In genomic region chr10:125388481-125388875, GRCm38 (mm10) we compare ENCODE assay signal across 8 mouse cellular contexts. TPM values are rescaled to one million over a fixed set of nuclear protein-coding genes. Genes with fewer than 3 reads are reported as not detected.
A peak's percentile ranks its signal among the peaks of the same experiment; 100 is the strongest.
DNase-seq lines count a peak whose midpoint lies in the region; ATAC-seq and TF ChIP-seq lines count a peak whose summit lies in the region.

No protein-coding gene starts in this region.

- TF ChIP-seq POLR2A in cortical plate, adult 2 months (IDR thresholded peaks at IDR 0.05; ENCODE audit: extremely low read depth, insufficient read depth, low read length), result no peak

- 19% methylated on average over 7 of the region's 7 CpGs for WGBS in neural tube, embryonic 11.5 days
- 32% methylated on average over 7 of the region's 7 CpGs for WGBS in heart, postnatal 0 days
- WGBS in midbrain, embryonic 10.5 days, result 11% methylated on average over 7 of the region's 7 CpGs

- peak overlapping the region; percentile 71 for H3K4me3 ChIP-seq in neural tube, embryonic 11.5 days (ENCODE audit: low read depth, low read length)
- peak overlapping the region; percentile 48 for H3K4me3 ChIP-seq in cortical plate, adult 2 months (ENCODE audit: insufficient read depth, low read length)
- peak overlapping the region; percentile 90 for H3K4me3 ChIP-seq in heart, postnatal 0 days (ENCODE audit: low read depth, low read length)
- H3K4me3 ChIP-seq in midbrain, embryonic 10.5 days, result peak overlapping the region; percentile 76

- no peaks in the 10 kb centered on the region for H3K9me3 ChIP-seq in neural tube, embryonic 11.5 days (ENCODE audit: control insufficient read depth, low read length)
- no peaks in the 10 kb centered on the region for H3K9me3 ChIP-seq in heart, postnatal 0 days (replicated peaks; ENCODE audit: control insufficient read depth, low read length)
- no peaks in the 10 kb centered on the region for H3K9me3 ChIP-seq in midbrain, embryonic 10.5 days (replicated peaks)

- H3K27ac ChIP-seq in neural tube, embryonic 11.5 days (ENCODE audit: low read depth, low read length), result no peak overlapping the region
- peak overlapping the region; percentile 66 for H3K27ac ChIP-seq in cortical plate, adult 2 months (ENCODE audit: insufficient read depth, low read length)
- H3K27ac ChIP-seq in heart, postnatal 0 days (ENCODE audit: low read depth), result peak overlapping the region; percentile 21; the same call in 1 of the 2 replicates
- H3K27ac ChIP-seq in midbrain, embryonic 10.5 days (replicated peaks), result peak overlapping the region; percentile 87; the same call in 1 of the 2 replicates

- no peak for DNase-seq in neural tube, embryonic 11.5 days (ENCODE audit: low spot score)
- DNase-seq in neural tube, embryonic 10.5 days (ENCODE audit: extremely low spot score, low spot score), result no peak
- no peak for DNase-seq in heart, postnatal 0 days (ENCODE audit: low spot score)
- DNase-seq in left cerebral cortex, postnatal 10 days (ENCODE audit: extremely low spot score in 1 of 2, low spot score in 2 of 2), result peak; percentile 33 to 34
- DNase-seq in midbrain, embryonic 10.5 days (ENCODE audit: low spot score), result no peak
- peak; percentile 23 for DNase-seq in thymus, postnatal 4 days
- no peak for DNase-seq in urinary bladder, postnatal 10 days (ENCODE audit: low spot score)

- intact Hi-C loops in left cerebral cortex, postnatal 10 days (cut with DNase I), result loop anchor here (5.0 kb wide), 1 partner anchor 121 kb away; no protein-coding TSS in a partner anchor

- H3K4me1 ChIP-seq in neural tube, embryonic 11.5 days (ENCODE audit: control insufficient read depth, insufficient read depth, low read length), result no peaks in the 10 kb centered on the region
- peaks cover 2% of the 10 kb centered on the region for H3K4me1 ChIP-seq in cortical plate, adult 2 months (ENCODE audit: control insufficient read depth, insufficient read depth, low read length)
- H3K4me1 ChIP-seq in heart, postnatal 0 days (ENCODE audit: control insufficient read depth, insufficient read depth), result 0 out of 2 replicates have a peak, but pooled peaks cover 4% of the 10 kb centered on the region
- H3K4me1 ChIP-seq in midbrain, embryonic 10.5 days, result peaks cover 12% of the 10 kb centered on the region

- no peaks in the 10 kb centered on the region for H3K36me3 ChIP-seq in neural tube, embryonic 11.5 days (ENCODE audit: control insufficient read depth, insufficient read depth, low read length)
- H3K36me3 ChIP-seq in heart, postnatal 0 days (replicated peaks; ENCODE audit: control insufficient read depth, insufficient read depth, low read length), result no peaks in the 10 kb centered on the region
- H3K36me3 ChIP-seq in midbrain, embryonic 10.5 days, result no peaks in the 10 kb centered on the region

- H3K9ac ChIP-seq in neural tube, embryonic 11.5 days (ENCODE audit: low read length), result peak overlapping the region; percentile 76
- peak overlapping the region; percentile 65 for H3K9ac ChIP-seq in heart, postnatal 0 days (replicated peaks; ENCODE audit: low read depth, low read length)

- peak overlapping the region; percentile 82 for H3K4me2 ChIP-seq in neural tube, embryonic 11.5 days (ENCODE audit: low read depth)
- H3K4me2 ChIP-seq in heart, postnatal 0 days (ENCODE audit: low read depth, low read length), result peak overlapping the region; percentile 95

- H3K27me3 ChIP-seq in neural tube, embryonic 11.5 days (ENCODE audit: control insufficient read depth, insufficient read depth, low read length), result no peaks in the 10 kb centered on the region
- H3K27me3 ChIP-seq in heart, postnatal 0 days (ENCODE audit: control insufficient read depth, insufficient read depth, low read length), result no peaks in the 10 kb centered on the region
- peaks cover 23% of the 10 kb centered on the region for H3K27me3 ChIP-seq in midbrain, embryonic 10.5 days (ENCODE audit: low read depth, poor library complexity, severe bottlenecking)

- TF ChIP-seq EP300 in heart, postnatal 0 days (IDR thresholded peaks at IDR 0.05; ENCODE audit: low read depth), result no peak

- no peak for TF ChIP-seq CTCF in cortical plate, adult 2 months (IDR thresholded peaks at IDR 0.05; ENCODE audit: extremely low read depth, insufficient read depth, low read length)
- TF ChIP-seq CTCF in heart, postnatal 0 days (IDR thresholded peaks at IDR 0.05; ENCODE audit: low read depth), result no peak

- ATAC-seq in neural tube, embryonic 11.5 days (ENCODE audit: insufficient read depth, low FRiP score, low TSS enrichment), result no peak
- no peak for ATAC-seq in heart, postnatal 0 days (ENCODE audit: insufficient read depth, low read depth)

RNA-seq across cellular contexts. Expression of gene Slc16a7, which starts 0.8 kb away (rescaled TPM):
- polyA plus RNA-seq in neural tube, embryonic 11.5 days (2014; fragmentation: Nextera tagmentation; extraction: Ambion mirVana), result 5.7 and 5.8 TPM in 2 replicates
- 18.4 and 20.1 TPM in 2 replicates for polyA plus RNA-seq in cortical plate, adult 2 months (2012; rRNA removed)
- 7.9 and 9.2 TPM in 2 replicates for total RNA-seq in heart, postnatal 0 days (2014; rRNA removed; ENCODE audit: low replicate concordance)
- 3.3 TPM in 2 replicates for polyA plus RNA-seq in heart, postnatal 0 days (2015; fragmentation: Nextera tagmentation; extraction: Ambion mirVana)
- total RNA-seq in left cerebral cortex, postnatal 10 days (2021), result 100 to 1,000 TPM; 115 to 122 TPM
- polyA plus RNA-seq in midbrain, embryonic 10.5 days (2016; fragmentation: Nextera tagmentation; extraction: Ambion mirVana), result 3.0 TPM in 2 replicates

Comparison
In these comparisons a context has a peak if more than half of its experiments do, and no peak if none do; other contexts are left out.
1. DNase-seq: peak in left cerebral cortex, postnatal 10 days (2 of 2) and thymus, postnatal 4 days (single experiment); none in neural tube, embryonic 11.5 days (single experiment), neural tube, embryonic 10.5 days (single experiment), heart, postnatal 0 days (single experiment), midbrain, embryonic 10.5 days (single experiment) and urinary bladder, postnatal 10 days (single experiment).
2. Peak in every context shown above with its lines, with median percentiles within 50 percentile points of each other: H3K4me3 ChIP-seq.